Mouse (Mus musculus): ENCODE results near the gene Ubl3.
A peak's percentile ranks its signal among the peaks of the same experiment; 100 is the strongest.

DNA sequence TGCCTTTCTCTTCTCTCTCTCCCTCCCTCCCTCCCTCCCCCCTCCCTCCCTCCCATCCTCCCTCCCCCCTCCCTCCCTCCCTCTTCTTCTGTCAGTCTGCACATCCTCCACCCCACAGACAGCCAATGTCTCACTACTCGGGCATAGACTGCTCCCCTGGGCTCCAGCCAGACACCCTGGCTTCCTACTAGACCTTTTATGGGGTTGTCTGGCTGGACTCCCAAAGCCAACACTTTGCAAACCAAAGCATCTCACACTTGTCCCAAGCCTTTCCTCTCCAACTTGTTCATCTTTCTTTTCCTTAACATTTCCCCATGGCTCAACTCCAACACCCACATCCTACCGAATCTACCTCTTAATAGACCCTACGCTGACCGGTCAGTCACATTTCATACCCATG is 10.7 kb upstream of the Ubl3 start:
- TF ChIP-seq CEBPB (IDR thresholded peaks at IDR 0.05; ENCODE audit: insufficient read depth, poor library complexity, severe bottlenecking) (no peak), TCF3 (IDR thresholded peaks at IDR 0.05; ENCODE audit: insufficient read length, low read depth) (no peak), MYOG (IDR thresholded peaks at IDR 0.05; ENCODE audit: control insufficient read depth in 1 of 3, insufficient read depth in 1 of 3, insufficient read length in 2 of 3, low read depth in 2 of 3) (no peak), POLR2A (IDR thresholded peaks at IDR 0.05; ENCODE audit: insufficient read length, low read depth) (no peak), E2F4 (IDR thresholded peaks at IDR 0.05; ENCODE audit: insufficient read depth) (no peak), POLR2AphosphoS2 (IDR thresholded peaks at IDR 0.05; ENCODE audit: insufficient read length, low read depth) (no peak), MAX (IDR thresholded peaks at IDR 0.05; ENCODE audit: low read depth) (no peak), MYOD1 (IDR thresholded peaks at IDR 0.05; ENCODE audit: control insufficient read depth in 1 of 3, insufficient read length in 2 of 3, low read depth in 2 of 3) (no peak), USF1 (IDR thresholded peaks at IDR 0.05; ENCODE audit: low read depth) (no peak), TCF12 (IDR thresholded peaks at IDR 0.05; ENCODE audit: insufficient read depth, poor library complexity, severe bottlenecking) (no peak), SRF (IDR thresholded peaks at IDR 0.05; ENCODE audit: control insufficient read depth, insufficient read length, low read depth) (peak; percentile 70), REST (IDR thresholded peaks at IDR 0.05; ENCODE audit: insufficient read depth, insufficient read length) (no peak)

Data from myocyte (in vitro differentiated cells).